Mouse (Mus musculus) cerebral cortex, adult 2 months (tissue): ENCODE measurements around the gene Prdm13.

ENCODE experiments used
- WGBS: fragments of 180-500 bp; shearing (Covaris S2); methylation state at CpG from one replicate; pipeline ENCODE4 v1.1.7; 2018; 5-methylcytosine and 5-hydroxymethylcytosine counted together

The Prdm13 gene

GRCm38 (mm10) chr4:21685595-21686091 is at the start of gene Prdm13:
Prdm13 (minus strand) TSS chr4:21685963.
- WGBS = 2% methylated on average over 38 of the region's 38 CpGs

- under 1% methylated on average over 37 of the region's 37 CpGs for WGBS
Observed at GRCm38 (mm10) chr4:21727615-21728165, 41.9 kb upstream of the Prdm13 start, which contains the start of gene Ccnc. Ccnc (plus strand) TSS chr4:21727701.

- WGBS = under 1% methylated on average over 22 of the region's 22 CpGs
Observed at GRCm38 (mm10) chr4:21726912-21727614, 41.3 kb upstream of the Prdm13 start.

- WGBS = 62% methylated on average over 7 of the region's 7 CpGs
Observed at GRCm38 (mm10) chr4:21722752-21723334, 37.1 kb upstream of the Prdm13 start.

GRCm38 (mm10) chr4:21712147-21712546 is 26.4 kb upstream of the Prdm13 start:
- WGBS = 19% methylated on average over 13 of the region's 13 CpGs

- WGBS = 54% methylated on average over 1 of the region's 1 CpGs
Observed at GRCm38 (mm10) chr4:21705046-21705445, 19.3 kb upstream of the Prdm13 start.

- 34% methylated on average over 7 of the region's 7 CpGs for WGBS
Observed at GRCm38 (mm10) chr4:21695638-21696254, 10.0 kb upstream of the Prdm13 start.

- WGBS = 11% methylated on average over 7 of the region's 7 CpGs
Observed at GRCm38 (mm10) chr4:21690221-21690620, 4.5 kb upstream of the Prdm13 start.

GRCm38 (mm10) chr4:21689492-21689941 is 3.8 kb upstream of the Prdm13 start:
- WGBS = 3% methylated on average over 18 of the region's 18 CpGs

GRCm38 (mm10) chr4:21688703-21689200 is 3.0 kb upstream of the Prdm13 start:
- WGBS = 2% methylated on average over 64 of the region's 64 CpGs

GRCm38 (mm10) chr4:21687783-21688702 is 2.3 kb upstream of the Prdm13 start:
- WGBS = 5% methylated on average over 47 of the region's 51 CpGs

GRCm38 (mm10) chr4:21686934-21687333 is 1.2 kb upstream of the Prdm13 start:
- WGBS = 3% methylated on average over 5 of the region's 5 CpGs

GRCm38 (mm10) chr4:21686416-21686815 is 653 bp upstream of the Prdm13 start:
- 7% methylated on average over 11 of the region's 11 CpGs for WGBS

GRCm38 (mm10) chr4:21684341-21684970 is 1.3 kb downstream of the Prdm13 start:
- 3% methylated on average over 14 of the region's 14 CpGs for WGBS

- WGBS = 16% methylated on average over 10 of the region's 10 CpGs
Observed at GRCm38 (mm10) chr4:21682421-21683150, 3.2 kb downstream of the Prdm13 start.

GRCm38 (mm10) chr4:21680971-21681370 is 4.8 kb downstream of the Prdm13 start:
- 6% methylated on average over 10 of the region's 10 CpGs for WGBS

- WGBS = 6% methylated on average over 42 of the region's 42 CpGs
Observed at GRCm38 (mm10) chr4:21679624-21680480, 5.9 kb downstream of the Prdm13 start.

GRCm38 (mm10) chr4:21678975-21679623 is 6.7 kb downstream of the Prdm13 start:
- WGBS = under 1% methylated on average over 70 of the region's 79 CpGs
